Mouse (Mus musculus): ENCODE measurements around the gene Stk19.

Gene Stk19

GRCm38 (mm10) chr17:34836856-34837221 is at the start of gene Stk19, which contains the start of gene Dxo:
Gene Stk19, minus strand, starts transcription at chr17:34836945.
Gene Dxo, plus strand, starts transcription at chr17:34837019.
- DNase-seq (ENCODE audit: low spot score): peak; percentile 98

GRCm38 (mm10) chr17:34885615-34886014 is 48.9 kb upstream of the Stk19 start:
- no peak for DNase-seq (ENCODE audit: low spot score)

GRCm38 (mm10) chr17:34884704-34885103 is 48.0 kb upstream of the Stk19 start:
- no peak for DNase-seq (ENCODE audit: low spot score)

- no peak for DNase-seq (ENCODE audit: low spot score)
Observed at GRCm38 (mm10) chr17:34883332-34883731, 46.6 kb upstream of the Stk19 start.

- no peak for DNase-seq (ENCODE audit: low spot score)
Observed at GRCm38 (mm10) chr17:34881683-34882310, 45.1 kb upstream of the Stk19 start, which contains the start of gene Gm20547. Gene Gm20547, minus strand, starts transcription at chr17:34882042.

GRCm38 (mm10) chr17:34881166-34881565 is 44.4 kb upstream of the Stk19 start:
- no peak for DNase-seq (ENCODE audit: low spot score)

GRCm38 (mm10) chr17:34879336-34879879 is 42.7 kb upstream of the Stk19 start, which contains the start of gene Zbtb12:
Gene Zbtb12, plus strand, starts transcription at chr17:34879483.
- no peak for DNase-seq (ENCODE audit: low spot score)

- DNase-seq (ENCODE audit: low spot score): no peak
Observed at GRCm38 (mm10) chr17:34874321-34874720, 37.6 kb upstream of the Stk19 start.

GRCm38 (mm10) chr17:34865981-34866380 is 29.2 kb upstream of the Stk19 start:
- DNase-seq (ENCODE audit: low spot score): no peak

GRCm38 (mm10) chr17:34862416-34863081 is 25.8 kb upstream of the Stk19 start, which contains the start of gene Cfb:
Gene Cfb, minus strand, starts transcription at chr17:34862518.
- DNase-seq (ENCODE audit: low spot score): no peak

- no peak for DNase-seq (ENCODE audit: low spot score)
Observed at GRCm38 (mm10) chr17:34861704-34862415, 25.1 kb upstream of the Stk19 start.

- DNase-seq (ENCODE audit: low spot score): no peak
Observed at GRCm38 (mm10) chr17:34860514-34860913, 23.8 kb upstream of the Stk19 start.

- no peak for DNase-seq (ENCODE audit: low spot score)
Observed at GRCm38 (mm10) chr17:34858670-34859069, 21.9 kb upstream of the Stk19 start.

- DNase-seq (ENCODE audit: low spot score): peak; percentile 75
Observed at GRCm38 (mm10) chr17:34855825-34856224, 19.1 kb upstream of the Stk19 start.

GRCm38 (mm10) chr17:34854761-34855160 is 18.0 kb upstream of the Stk19 start:
- DNase-seq (ENCODE audit: low spot score): no peak

GRCm38 (mm10) chr17:34853511-34853910 is 16.8 kb upstream of the Stk19 start:
- no peak for DNase-seq (ENCODE audit: low spot score)

GRCm38 (mm10) chr17:34850517-34851125 is 13.9 kb upstream of the Stk19 start:
- DNase-seq (ENCODE audit: low spot score): no peak

GRCm38 (mm10) chr17:34849722-34850516 is 13.2 kb upstream of the Stk19 start, which contains the start of the genes Skiv2l and Nelfe:
Gene Skiv2l, minus strand, starts transcription at chr17:34850210.
Gene Nelfe, plus strand, starts transcription at chr17:34850391.
- peak; percentile 98 for DNase-seq (ENCODE audit: low spot score)

GRCm38 (mm10) chr17:34847615-34848014 is 10.9 kb upstream of the Stk19 start:
- no peak for DNase-seq (ENCODE audit: low spot score)

- no peak for DNase-seq (ENCODE audit: low spot score)
Observed at GRCm38 (mm10) chr17:34847192-34847591, 10.4 kb upstream of the Stk19 start.

GRCm38 (mm10) chr17:34844884-34845283 is 8.1 kb upstream of the Stk19 start:
- no peak for DNase-seq (ENCODE audit: low spot score)
